Mouse (Mus musculus) embryonic facial prominence, embryonic 15.5 days (tissue): ENCODE measurements around the gene Cpne8. TPM values are rescaled to one million over a fixed set of nuclear protein-coding genes. Genes with fewer than 3 reads are reported as not detected.
"Not testable (repeated sequence)": the region's sequence is repeated elsewhere in the genome, so short reads cannot be mapped to it uniquely, and the experiment has no call there.

Experiments used
- ATAC-seq: fragments of 200-750 bp; cut with Nextera tagmentation; 2 replicates; pipeline ENCODE4 v1.8.0; 2017; ENCODE audit warnings: low read depth, moderate TSS enrichment; ENCODE audit not compliant: insufficient number of reproducible peaks, low FRiP score, low TSS enrichment
- H3K27ac ChIP-seq: fragments of 300-500 bp; sonication (generic); replicated peaks from 2 replicates; pipeline ENCODE4 v1.5.1; 2015; ENCODE audit warnings: mild to moderate bottlenecking, inconsistent platforms
- H3K27me3 ChIP-seq: fragments of 300-500 bp; sonication (generic); 2 replicates; pipeline ENCODE4 v1.6.1; 2015; ENCODE audit warnings: inconsistent platforms
- H3K36me3 ChIP-seq: fragments of 300-500 bp; sonication (generic); 2 replicates; pipeline ENCODE4 v1.6.1; 2015; ENCODE audit warnings: mild to moderate bottlenecking, inconsistent platforms
- H3K4me1 ChIP-seq: fragments of 300-500 bp; sonication (generic); 2 replicates; pipeline ENCODE4 v1.6.1; 2015; ENCODE audit warnings: inconsistent platforms
- H3K4me2 ChIP-seq: fragments of 300-500 bp; sonication (generic); replicated peaks from 2 replicates; pipeline ENCODE4 v1.6.1; 2015; ENCODE audit warnings: mild to moderate bottlenecking, inconsistent platforms
- H3K4me3 ChIP-seq: fragments of 300-500 bp; sonication (generic); replicated peaks from 2 replicates; pipeline ENCODE4 v1.5.1; 2015; ENCODE audit warnings: mild to moderate bottlenecking, inconsistent platforms
- H3K9ac ChIP-seq: fragments of 300-500 bp; sonication (generic); 2 replicates; pipeline ENCODE4 v1.6.1; 2015; ENCODE audit warnings: inconsistent platforms
- H3K9me3 ChIP-seq: fragments of 300-500 bp; sonication (generic); replicated peaks from 2 replicates; pipeline ENCODE4 v1.6.1; 2016; ENCODE audit warnings: inconsistent platforms
- WGBS: fragments of 180-500 bp; shearing (Covaris S2); methylation state at CpG from one replicate; pipeline ENCODE4 v1.1.7; 2015; 5-methylcytosine and 5-hydroxymethylcytosine counted together
- polyA plus RNA-seq: library from polyadenylated mRNA; unstranded; fragments of >200 nt; fragmentation: Nextera tagmentation; extraction: Ambion mirVana; gene quantifications from 2 replicates; pipeline ENCODE4 v1.2.1, GENCODE M21; 2015

Gene Cpne8
- polyA plus RNA-seq, 1 experiment from 2014 or later, result 22.4 TPM

- 75% methylated on average over 4 of the region's 4 CpGs for WGBS
- Histone ChIP-seq H3K4me3 (no peak overlapping the region), H3K36me3 (no peaks in the 10 kb centered on the region), H3K4me2 (no peak overlapping the region), H3K4me1 (no peaks in the 10 kb centered on the region), H3K27me3 (no peaks in the 10 kb centered on the region), H3K9me3 (no peaks in the 10 kb centered on the region), H3K27ac (no peak overlapping the region), H3K9ac (no peak overlapping the region)
- no peak for ATAC-seq
These were observed 15.6 kb downstream of the Cpne8 start for GRCm38 (mm10) chr15:90663631-90664030.

GRCm38 (mm10) chr15:90660723-90661122, 18.5 kb downstream of the Cpne8 start:
- H3K4me2 ChIP-seq, result no peak overlapping the region
- H3K36me3 ChIP-seq, result no peaks in the 10 kb centered on the region
- no peak overlapping the region for H3K9ac ChIP-seq
- H3K4me3 ChIP-seq, result no peak overlapping the region
- H3K27me3 ChIP-seq, result no peaks in the 10 kb centered on the region
- ATAC-seq, result no peak
- no peak overlapping the region for H3K27ac ChIP-seq
- no peaks in the 10 kb centered on the region for H3K4me1 ChIP-seq
- no peaks in the 10 kb centered on the region for H3K9me3 ChIP-seq
- 91% methylated on average over 3 of the region's 3 CpGs for WGBS

GRCm38 (mm10) chr15:90658053-90658452, 21.2 kb downstream of the Cpne8 start:
- H3K9ac ChIP-seq, result no peak overlapping the region
- no peaks in the 10 kb centered on the region for H3K36me3 ChIP-seq
- no peak overlapping the region for H3K4me3 ChIP-seq
- 52% methylated on average over 2 of the region's 2 CpGs for WGBS
- H3K9me3 ChIP-seq, result no peaks in the 10 kb centered on the region
- no peak overlapping the region for H3K27ac ChIP-seq
- H3K27me3 ChIP-seq, result no peaks in the 10 kb centered on the region
- ATAC-seq, result no peak
- no peak overlapping the region for H3K4me2 ChIP-seq
- no peaks in the 10 kb centered on the region for H3K4me1 ChIP-seq

DNA sequence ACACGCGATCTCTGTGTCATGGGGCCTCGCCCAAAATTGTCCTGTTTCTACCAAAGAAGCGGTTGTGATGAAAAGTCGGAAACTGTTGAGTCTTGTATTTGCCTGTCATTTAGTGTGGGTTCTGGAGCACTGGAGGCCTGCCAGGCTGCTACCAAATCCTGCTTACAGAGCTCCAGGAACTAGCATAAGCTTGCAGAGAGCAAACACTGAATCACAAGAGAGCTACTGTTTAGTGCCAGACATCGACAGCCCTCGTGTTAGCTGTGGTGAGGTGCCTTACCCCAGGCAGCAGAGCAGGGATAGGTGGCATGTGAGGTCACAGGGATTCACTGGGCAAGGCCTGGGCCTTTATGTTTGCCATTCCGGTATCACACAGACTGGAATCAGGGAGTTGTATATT, 22.7 kb downstream of the Cpne8 start:
- H3K9ac ChIP-seq, result no peak overlapping the region
- 56% methylated on average over 8 of the region's 8 CpGs for WGBS
- H3K27ac ChIP-seq, result no peak overlapping the region
- H3K9me3 ChIP-seq, result no peaks in the 10 kb centered on the region
- H3K36me3 ChIP-seq, result no peaks in the 10 kb centered on the region
- peak; percentile 43; the same call in 1 of the 2 replicates for ATAC-seq
- no peak overlapping the region for H3K4me2 ChIP-seq
- H3K4me1 ChIP-seq, result no peaks in the 10 kb centered on the region
- H3K27me3 ChIP-seq, result no peaks in the 10 kb centered on the region
- H3K4me3 ChIP-seq, result no peak overlapping the region

- peak overlapping the region; percentile 40 for H3K27ac ChIP-seq
- H3K4me3 ChIP-seq, result no peak overlapping the region
- H3K9ac ChIP-seq, result no peak overlapping the region
- no peaks in the 10 kb centered on the region for H3K4me1 ChIP-seq
- peak; percentile 63; the same call in 1 of the 2 replicates for ATAC-seq
- no peaks in the 10 kb centered on the region for H3K27me3 ChIP-seq
- 47% methylated on average over 5 of the region's 5 CpGs for WGBS
- no peaks in the 10 kb centered on the region for H3K36me3 ChIP-seq
- H3K9me3 ChIP-seq, result no peaks in the 10 kb centered on the region
- no peak overlapping the region for H3K4me2 ChIP-seq
These were observed 32.1 kb downstream of the Cpne8 start for GRCm38 (mm10) chr15:90647011-90647577.

DNA sequence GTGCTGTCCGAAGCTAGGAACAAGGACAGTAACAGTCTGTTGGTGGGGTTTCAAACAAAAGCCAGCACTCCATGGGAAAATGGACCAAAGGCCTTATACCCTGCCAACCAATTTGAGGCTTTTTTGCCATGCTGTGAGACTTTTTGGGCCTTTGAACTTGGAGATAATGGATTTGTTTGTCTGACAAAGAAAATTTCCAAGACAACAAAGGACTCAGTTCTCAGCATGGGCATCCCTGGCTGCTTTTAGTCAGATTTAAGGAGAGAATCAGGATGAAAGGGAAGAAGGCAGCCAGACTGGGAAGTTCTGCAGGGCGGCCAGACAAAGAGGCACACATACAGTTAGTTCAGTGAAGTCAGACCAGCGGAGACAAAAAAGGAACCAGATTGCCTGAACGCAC, 32.9 kb downstream of the Cpne8 start:
- Histone ChIP-seq H3K27me3 (no peaks in the 10 kb centered on the region), H3K27ac (0 out of 2 replicates have a peak overlapping the region, but pooled peaks have one; percentile 40), H3K4me1 (no peaks in the 10 kb centered on the region), H3K4me2 (no peak overlapping the region), H3K4me3 (no peak overlapping the region), H3K9me3 (no peaks in the 10 kb centered on the region), H3K9ac (no peak overlapping the region), H3K36me3 (no peaks in the 10 kb centered on the region)
- WGBS, result 76% methylated on average over 4 of the region's 4 CpGs
- ATAC-seq, result no peak

DNA sequence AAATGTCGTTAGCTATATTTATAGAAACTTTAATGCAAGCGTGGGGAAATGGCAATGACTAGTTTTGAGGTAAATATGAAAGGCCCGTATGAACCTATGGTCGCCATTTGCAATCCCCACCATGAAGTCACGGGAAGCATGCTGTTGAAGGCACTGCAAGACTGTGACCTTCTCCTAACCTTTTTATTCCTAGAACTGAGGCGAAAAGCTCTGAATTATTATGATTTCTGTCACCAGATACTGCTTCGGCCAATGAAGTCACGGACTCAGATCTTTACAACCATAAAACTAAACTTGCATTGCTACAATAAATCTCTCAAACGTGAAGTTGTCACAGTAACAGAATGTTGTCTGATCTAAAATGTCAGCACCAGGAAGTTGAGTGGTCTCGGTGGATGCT, 33.4 kb downstream of the Cpne8 start:
- Histone ChIP-seq H3K9me3 (no peaks in the 10 kb centered on the region), H3K9ac (no peak overlapping the region), H3K4me1 (no peaks in the 10 kb centered on the region), H3K27ac (no peak overlapping the region), H3K36me3 (no peaks in the 10 kb centered on the region), H3K4me3 (no peak overlapping the region), H3K4me2 (no peak overlapping the region), H3K27me3 (no peaks in the 10 kb centered on the region)
- no peak for ATAC-seq
- 88% methylated on average over 10 of the region's 10 CpGs for WGBS

GRCm38 (mm10) chr15:90624201-90624600, 55.0 kb downstream of the Cpne8 start:
- no peak; the same call in 1 of the 2 replicates for ATAC-seq
- H3K36me3 ChIP-seq, result no peaks in the 10 kb centered on the region
- 82% methylated on average over 5 of the region's 5 CpGs for WGBS
- H3K4me2 ChIP-seq, result no peak overlapping the region
- no peaks in the 10 kb centered on the region for H3K27me3 ChIP-seq
- no peaks in the 10 kb centered on the region for H3K9me3 ChIP-seq
- no peak overlapping the region for H3K27ac ChIP-seq
- H3K9ac ChIP-seq, result no peak overlapping the region
- H3K4me1 ChIP-seq, result no peaks in the 10 kb centered on the region
- H3K4me3 ChIP-seq, result no peak overlapping the region

- no peak overlapping the region for H3K4me3 ChIP-seq
- no peak overlapping the region for H3K27ac ChIP-seq
- H3K9me3 ChIP-seq, result no peaks in the 10 kb centered on the region
- 87% methylated on average over 3 of the region's 3 CpGs for WGBS
- no peak overlapping the region for H3K4me2 ChIP-seq
- no peak overlapping the region for H3K9ac ChIP-seq
- no peaks in the 10 kb centered on the region for H3K36me3 ChIP-seq
- ATAC-seq, result no peak
- no peaks in the 10 kb centered on the region for H3K4me1 ChIP-seq
- no peaks in the 10 kb centered on the region for H3K27me3 ChIP-seq
These were observed 57.2 kb downstream of the Cpne8 start for GRCm38 (mm10) chr15:90622005-90622404.

DNA sequence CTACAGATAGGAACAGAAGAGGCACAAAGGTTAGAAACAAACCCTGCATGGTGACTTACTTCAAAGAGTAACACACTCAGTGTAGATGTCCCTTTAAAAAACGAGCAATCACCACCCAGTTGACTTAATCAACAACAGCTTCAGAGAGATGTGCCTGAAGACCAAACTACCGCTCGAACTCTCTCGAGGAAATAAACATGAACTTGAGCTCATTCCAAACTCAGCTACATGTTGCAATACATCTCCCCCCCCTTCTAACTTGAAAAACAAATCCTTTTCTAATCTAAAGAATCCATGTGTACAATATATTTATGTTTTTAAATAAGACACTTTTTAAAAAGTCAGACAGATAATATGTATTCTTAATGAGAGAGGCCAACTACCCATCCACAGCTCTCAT, 59.5 kb downstream of the Cpne8 start:
- Histone ChIP-seq H3K9ac (no peak overlapping the region), H3K27ac (no peak overlapping the region), H3K36me3 (no peaks in the 10 kb centered on the region), H3K4me2 (no peak overlapping the region), H3K4me3 (no peak overlapping the region), H3K9me3 (no peaks in the 10 kb centered on the region), H3K4me1 (no peaks in the 10 kb centered on the region), H3K27me3 (no peaks in the 10 kb centered on the region)
- WGBS, result 31% methylated on average over 4 of the region's 4 CpGs
- ATAC-seq, result no peak

- no peak overlapping the region for H3K27ac ChIP-seq
- no peak overlapping the region for H3K9ac ChIP-seq
- no peak for ATAC-seq
- 0 out of 2 replicates have a peak overlapping the region, but pooled peaks have one; percentile 3 for H3K4me2 ChIP-seq
- WGBS, result 55% methylated on average over 8 of the region's 8 CpGs
- no peaks in the 10 kb centered on the region for H3K4me1 ChIP-seq
- H3K4me3 ChIP-seq, result no peak overlapping the region
- no peaks in the 10 kb centered on the region for H3K9me3 ChIP-seq
- no peaks in the 10 kb centered on the region for H3K36me3 ChIP-seq
- no peaks in the 10 kb centered on the region for H3K27me3 ChIP-seq
These were observed 63.0 kb downstream of the Cpne8 start for GRCm38 (mm10) chr15:90616116-90616798.

- H3K27ac ChIP-seq, H3K4me2 ChIP-seq, H3K36me3 ChIP-seq, ATAC-seq, H3K4me1 ChIP-seq, H3K4me3 ChIP-seq, H3K9me3 ChIP-seq, H3K9ac ChIP-seq, H3K27me3 ChIP-seq: not testable (repeated sequence)
- 51% methylated on average over 4 of the region's 4 CpGs for WGBS
These were observed 68.5 kb downstream of the Cpne8 start for GRCm38 (mm10) chr15:90610767-90611166.
